Mouse (Mus musculus) cerebellum, postnatal 10 days (tissue): Measurements from ENCODE around the gene Ppme1.

ENCODE experiments used
- DNase-seq, 2 experiments: peaks; one replicate each; pipeline ENCODE4 v3.0.0; 2021; ENCODE audit warnings: mixed read lengths in 2 of 2

Ppme1 gene

DNA sequence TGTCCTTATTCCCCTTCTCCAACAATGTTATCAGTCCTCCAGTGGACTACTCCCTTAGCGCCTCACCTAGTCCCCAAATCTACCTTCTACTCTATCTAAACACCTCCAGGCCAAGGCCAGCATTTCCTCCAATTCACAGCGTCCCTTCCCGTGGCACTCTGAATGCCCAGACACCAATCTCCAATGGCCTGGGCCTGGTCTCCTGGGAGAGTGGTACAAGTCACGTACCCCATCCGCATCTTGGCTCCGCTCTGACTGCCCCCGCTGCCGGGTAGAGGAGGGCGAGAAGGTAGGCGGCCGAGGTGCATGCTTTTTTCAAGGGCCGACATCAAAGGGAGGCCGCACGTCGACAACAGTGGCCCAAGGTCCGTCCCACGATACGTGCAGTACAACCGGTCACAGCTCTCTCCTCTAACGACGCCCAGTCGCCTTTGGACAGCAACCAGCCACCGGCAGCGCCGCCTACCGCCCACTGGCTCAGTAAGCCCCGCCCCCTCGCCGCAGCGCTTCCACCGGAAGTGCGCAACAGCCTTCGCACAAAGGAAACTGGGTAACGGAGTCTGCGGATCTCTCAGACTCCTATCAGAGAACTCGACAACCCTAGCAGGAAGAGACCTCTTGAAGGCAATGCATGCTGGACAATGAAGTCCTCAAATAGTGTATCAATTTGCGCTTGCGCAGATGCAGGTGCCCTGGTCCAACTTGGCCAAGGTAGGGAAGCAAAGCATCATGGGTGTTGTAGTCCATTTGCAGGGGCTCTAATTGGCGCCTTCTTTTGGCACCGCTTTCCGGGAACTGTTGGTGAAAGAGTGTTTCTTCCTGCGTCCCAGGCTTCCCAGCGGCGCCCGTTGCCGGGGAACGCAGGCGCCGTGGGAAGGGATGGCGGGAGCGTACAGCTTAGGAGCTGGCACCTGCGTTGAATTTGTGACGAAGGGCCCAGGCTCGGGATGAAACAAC is at the start of gene Ppme1, which contains the start of gene C2cd3:
Ppme1 (minus strand) TSS at position 813 of the 957 bp plus-strand sequence.
C2cd3 (plus strand) TSS at position 739 of the 957 bp plus-strand sequence.
- peak; percentile 99 for DNase-seq

DNA sequence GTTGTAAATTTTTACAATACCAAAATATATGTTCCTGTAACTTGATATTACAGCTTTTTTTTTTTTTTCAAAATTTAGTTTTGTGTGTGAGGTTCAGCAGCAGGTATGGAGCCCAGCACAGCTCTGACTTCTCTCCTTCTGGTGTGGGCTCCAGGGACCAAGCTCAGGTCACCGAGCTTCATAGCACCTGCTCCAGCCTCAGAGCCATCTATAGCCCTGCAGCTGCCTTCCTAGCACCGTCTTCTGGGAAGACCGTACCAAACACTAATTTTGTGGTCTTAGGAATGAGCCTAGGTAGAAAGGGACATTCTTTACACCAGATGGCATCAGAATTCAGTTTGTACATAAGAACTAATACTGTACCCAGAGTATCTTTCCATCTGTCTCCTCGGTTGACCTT is 36.6 kb upstream of the Ppme1 start:
- no peak for DNase-seq

DNA sequence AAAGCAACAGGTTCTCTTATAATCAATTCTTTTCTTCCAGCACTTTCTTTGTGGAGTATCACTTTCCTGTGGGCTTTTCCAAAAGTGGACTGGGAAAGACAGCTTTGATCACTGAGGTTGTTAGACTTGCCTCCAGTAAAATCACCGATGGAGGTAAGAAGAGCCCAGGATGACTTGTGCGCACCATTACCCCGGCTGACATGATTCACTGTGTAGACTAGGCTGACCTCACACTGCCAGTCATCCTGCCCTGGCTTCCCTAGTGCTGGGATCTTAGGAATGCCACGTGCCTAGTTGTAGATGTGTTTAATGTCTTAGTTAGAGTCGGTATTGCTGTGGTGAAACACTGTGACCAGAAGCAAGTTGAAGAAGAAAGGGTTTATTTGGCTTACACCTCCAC is 35.6 kb upstream of the Ppme1 start:
- no peak for DNase-seq

DNA sequence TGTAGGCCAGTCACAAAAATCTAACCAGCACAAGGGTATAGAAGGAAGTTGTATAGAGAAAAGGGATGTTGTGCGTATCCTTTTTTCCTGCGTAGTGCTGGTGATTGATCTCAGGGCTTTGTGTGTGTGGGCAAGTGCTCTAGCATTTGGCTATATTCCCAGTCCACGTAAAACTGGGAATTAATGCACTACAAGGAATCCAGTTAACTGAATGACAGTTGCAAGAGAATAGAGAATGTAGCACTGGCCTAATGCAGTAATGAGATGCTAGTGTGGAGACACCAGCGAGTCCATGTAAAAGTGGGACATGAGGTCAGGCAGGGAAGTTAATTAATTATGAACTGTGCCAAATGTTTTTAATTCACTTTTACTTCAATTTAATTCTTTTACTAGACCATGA is 30.6 kb upstream of the Ppme1 start:
- no peak for DNase-seq

DNA sequence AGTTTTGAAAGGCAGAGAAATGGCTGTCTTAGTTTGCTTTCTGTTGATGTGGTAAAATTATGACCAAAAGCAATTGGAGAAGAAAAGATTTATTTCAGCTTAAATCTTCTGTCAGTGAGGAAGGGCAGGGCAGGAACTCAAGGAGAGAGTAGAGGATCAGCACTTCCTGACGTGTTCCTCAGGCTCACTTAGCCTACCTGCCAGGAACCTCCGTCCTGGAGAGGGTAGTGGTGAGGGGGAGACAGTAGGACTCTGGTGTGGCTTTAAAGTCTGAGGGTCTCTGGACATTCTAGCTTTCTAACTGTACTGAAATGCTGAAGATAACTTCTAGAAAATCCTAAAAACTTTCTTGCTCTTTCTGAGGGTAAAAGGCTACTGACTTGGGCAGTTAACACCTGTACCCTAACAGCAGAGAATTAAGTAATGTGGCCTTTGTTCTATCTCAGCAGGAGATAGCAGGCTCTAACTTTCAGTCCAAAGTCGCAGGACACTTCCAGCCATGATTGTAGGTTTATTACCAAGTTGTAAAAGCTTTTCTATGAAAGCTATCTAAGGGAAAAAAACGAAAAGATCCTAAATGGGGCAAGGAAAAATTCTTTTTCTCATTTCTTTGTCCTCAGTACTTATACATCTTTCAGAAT is 28.9 kb upstream of the Ppme1 start:
- DNase-seq, result no peak

DNA sequence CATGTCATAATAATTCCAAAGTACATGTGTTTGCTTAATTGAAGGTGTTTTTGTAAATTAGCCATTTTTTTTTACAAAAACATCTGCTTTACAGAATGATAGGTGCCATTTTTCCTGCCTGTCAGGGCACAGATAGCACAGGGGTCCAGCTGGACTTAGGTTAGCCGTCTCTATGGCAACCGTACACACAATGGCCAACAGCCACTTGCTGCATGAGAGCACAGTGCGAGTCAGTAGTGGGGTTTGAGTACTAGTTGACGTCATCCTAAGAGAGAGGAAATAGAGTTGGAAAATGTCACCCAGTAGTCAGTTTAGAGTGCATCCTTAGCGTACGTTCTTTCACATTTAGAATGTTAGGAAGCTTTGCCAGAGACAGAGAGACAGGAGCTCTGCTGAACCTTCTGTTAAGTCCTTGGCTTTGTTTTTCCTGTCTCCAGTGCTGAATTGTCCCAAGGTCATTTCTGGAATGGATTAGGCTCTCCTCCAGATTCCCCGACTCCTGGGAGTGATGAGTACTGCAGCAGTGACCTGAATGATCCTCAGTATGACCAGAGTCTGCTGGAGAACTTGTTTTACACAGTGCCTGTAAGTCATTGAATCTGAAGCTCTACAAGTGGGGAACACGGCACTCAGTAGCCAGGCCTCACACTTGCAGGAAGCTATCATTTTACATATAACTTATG is 27.3 kb upstream of the Ppme1 start:
- DNase-seq, result peak; percentile 4 to 6

DNA sequence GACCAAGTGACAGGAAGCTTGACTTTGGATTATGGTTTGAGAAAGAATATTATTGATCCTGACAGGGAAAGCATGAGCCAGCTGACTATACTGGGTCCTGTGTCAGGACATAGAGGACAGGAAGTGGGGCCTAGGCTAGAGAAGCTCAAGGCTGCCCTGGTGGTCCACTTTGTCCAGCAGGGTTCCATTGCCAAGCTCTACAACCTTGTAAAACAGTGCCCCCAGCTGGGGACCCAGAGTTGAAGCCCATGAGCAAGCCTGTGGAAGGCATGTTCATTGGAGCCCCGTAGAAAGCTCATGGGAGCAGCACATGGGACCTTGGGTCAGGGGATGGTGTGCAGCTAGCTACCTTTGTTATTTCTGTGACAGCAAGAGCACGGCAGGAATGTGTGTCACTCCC is 20.2 kb upstream of the Ppme1 start:
- DNase-seq, result peak; percentile 17 to 34

DNA sequence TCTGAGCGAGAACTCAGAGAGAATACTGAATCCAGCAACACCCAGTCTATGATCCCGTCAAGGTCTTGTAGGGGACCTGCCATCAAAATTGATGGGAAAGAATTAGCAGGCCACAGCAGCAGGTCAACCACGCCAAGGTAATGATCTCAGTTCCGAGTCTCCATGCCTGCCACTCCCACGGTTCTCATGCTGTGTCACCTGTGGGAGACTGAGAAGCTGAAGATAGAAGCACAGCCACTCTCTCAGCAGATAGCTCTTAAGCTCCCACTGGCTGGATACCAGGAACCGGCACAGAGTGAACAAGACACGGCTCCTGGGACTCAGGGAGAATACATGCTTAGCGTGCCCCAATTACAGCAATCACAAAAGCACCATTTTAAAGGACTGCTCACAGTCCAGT is 18.1 kb upstream of the Ppme1 start:
- no peak for DNase-seq

DNA sequence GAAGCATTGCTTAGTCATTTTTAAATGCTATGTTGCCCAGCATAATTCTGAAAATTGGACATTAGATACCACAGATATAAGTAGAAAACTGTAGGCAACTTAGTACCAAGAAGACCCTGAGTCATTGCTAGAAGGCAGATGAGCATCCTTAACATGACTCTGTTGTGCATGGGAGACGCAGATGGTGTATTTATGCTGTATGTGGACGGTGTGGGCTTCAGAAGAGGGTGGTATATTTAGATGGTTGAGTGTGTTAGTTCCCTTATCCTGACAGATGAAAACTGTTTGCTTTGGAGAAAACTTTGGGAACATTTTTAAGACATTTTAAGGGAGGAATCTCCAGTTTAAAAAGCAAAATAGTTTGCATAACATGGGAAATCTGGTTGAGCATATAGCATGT is 16.1 kb upstream of the Ppme1 start:
- no peak for DNase-seq

DNA sequence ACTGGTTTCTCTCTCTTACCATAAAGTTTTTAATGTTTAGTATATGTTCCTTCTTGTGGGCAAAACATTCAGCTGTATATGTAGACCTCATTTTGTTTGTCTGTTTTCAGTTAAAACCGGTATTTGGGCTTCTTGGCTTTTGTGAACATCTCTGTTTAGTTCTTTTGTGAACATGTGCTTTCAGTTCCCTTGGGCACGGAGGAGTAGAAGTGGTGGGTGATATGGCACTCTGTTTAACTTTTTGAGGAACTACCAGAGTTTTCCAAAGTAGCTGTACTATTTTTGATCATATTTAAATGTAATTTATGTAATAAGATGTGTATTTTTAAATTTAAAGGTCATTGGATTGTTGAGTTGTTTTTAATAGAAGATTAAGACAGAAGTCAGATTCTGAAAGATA is 11.1 kb upstream of the Ppme1 start:
- no peak for DNase-seq

DNA sequence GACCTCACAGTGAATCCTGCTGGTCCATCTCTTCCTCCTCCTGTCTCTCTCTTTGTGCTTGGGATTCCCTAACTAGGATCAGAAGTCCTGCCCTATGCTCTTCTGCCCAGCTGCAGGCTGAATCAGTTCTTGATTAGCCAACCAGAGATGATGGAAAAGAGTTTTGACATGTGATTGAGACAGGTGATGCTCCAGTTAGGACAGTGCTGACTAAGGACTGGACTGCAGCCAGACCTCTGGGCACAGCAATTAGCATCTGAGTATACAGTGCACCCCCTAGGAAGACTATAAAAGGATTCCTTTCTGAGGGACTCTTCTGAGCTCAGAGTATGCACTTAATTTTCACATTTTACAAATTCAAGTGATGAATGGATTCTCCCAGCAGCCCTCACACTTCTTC is 9.1 kb upstream of the Ppme1 start:
- DNase-seq, result no peak

DNA sequence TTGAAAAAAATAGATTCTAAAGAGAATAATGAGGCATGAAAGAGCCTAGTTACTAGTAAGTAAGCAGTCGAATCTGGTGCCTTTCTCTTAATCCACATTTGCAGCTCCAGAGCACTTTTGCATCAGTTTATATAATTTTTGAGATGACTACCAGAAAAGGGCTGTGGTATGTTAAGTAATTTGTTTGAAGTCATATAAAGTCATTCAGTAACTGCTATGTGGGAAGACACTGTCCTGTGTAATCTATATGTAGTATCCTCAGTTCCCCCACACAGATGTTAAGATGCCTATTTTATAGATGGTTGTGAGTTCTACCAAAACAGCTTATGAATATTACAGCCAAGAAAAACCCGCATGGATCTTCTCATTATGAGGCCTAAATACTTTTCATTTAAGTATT is 6.2 kb upstream of the Ppme1 start:
- DNase-seq, result no peak

DNA sequence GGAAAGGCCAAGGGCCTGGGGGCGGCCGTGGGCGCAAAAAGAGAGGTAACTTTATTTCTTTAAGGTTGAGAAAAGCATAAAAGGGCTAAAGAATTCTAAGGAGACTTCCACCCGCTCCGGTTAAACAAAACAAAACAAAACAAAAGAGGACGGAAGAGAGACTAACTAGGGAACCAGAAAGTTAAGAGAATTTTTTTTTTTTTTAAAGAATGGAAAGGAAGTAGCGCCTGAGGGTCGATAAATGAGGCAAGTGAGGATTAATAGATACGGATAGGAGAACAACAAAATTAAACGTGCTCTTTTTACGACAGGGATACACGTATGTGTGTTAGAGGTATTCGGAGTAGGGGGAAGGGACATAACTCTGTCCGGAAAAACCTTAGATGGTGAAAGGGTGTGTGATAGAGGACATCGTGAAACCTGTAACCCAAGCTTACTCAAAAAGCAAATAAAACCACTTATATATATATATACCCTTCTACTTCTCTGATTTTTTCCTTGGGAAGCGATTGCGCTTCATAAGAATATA is 409 bp upstream of the Ppme1 start:
- no peak for DNase-seq

DNA sequence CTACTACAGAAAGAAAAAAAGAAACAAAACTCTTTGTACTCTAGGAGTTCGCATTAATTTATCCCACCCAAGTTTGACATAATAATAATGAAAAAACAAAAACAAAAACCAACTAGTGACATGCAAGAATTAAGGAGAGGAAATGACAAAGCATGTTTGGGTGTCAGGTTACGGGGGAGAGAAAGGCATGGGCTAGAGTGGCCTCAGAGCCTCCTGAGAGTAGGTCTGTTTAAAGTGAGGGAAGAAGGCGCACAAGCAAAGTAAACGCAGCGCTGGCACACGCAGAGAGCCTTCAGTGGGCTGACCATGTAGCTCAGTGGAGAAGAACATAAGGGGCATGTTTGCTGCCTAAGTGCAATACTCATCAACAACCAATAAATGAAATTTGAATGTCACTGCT is 7.2 kb downstream of the Ppme1 start:
- DNase-seq, result no peak

DNA sequence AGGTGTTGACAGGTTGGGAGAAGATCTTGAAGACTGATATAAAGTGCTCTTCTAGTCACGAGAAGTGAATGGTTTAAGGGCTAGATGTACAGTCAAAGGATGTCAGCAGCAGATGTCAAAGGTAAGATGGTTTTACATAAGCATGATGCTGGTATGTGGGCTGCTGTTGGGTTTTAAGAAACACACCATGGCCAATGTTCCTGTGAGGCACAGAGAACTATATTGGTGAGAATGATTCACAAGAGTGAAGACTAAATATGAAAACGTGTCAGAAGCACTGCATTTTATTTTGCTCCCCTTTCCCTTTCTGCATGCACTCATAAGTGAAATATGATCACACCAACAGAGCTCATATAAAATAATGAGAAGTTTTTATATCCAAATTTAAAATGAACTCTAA is 8.9 kb downstream of the Ppme1 start:
- DNase-seq, result no peak

DNA sequence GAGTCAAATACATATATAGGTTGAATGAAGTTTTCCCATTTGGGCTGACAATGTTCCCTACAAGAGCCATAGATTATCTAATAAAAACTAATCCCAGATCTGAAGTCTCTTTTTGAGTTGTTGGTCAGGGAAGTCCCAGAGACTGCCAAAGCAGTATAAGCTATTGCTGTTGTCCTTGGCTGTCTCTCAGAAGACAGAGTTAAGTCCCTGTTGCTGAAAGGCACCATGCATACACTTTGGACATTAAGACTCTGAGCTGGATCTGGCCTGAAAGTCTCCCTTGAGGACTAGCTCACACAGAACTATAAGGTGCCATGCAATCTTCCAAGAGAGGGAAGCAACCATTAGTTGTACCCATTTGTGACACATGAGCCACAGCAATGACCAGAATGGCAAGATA is 14.3 kb downstream of the Ppme1 start:
- DNase-seq, result no peak

DNA sequence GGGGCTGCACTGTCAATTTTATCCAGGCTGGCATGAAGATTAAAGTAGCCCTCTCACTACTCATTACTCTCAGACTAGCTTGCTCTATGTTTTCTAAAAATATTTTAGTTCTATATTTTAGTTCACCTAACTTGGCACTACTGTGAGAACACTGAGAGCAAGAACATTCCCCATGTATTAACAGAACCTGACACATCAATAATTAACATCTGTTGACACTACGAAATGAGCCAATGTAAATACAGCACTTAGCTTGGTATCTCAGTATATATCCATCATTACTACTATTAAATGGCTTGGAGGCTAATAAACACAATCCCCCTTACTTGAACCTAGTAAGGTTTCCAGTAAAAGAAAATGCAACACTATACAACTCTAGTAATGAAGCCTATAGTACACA is 15.3 kb downstream of the Ppme1 start:
- no peak for DNase-seq

DNA sequence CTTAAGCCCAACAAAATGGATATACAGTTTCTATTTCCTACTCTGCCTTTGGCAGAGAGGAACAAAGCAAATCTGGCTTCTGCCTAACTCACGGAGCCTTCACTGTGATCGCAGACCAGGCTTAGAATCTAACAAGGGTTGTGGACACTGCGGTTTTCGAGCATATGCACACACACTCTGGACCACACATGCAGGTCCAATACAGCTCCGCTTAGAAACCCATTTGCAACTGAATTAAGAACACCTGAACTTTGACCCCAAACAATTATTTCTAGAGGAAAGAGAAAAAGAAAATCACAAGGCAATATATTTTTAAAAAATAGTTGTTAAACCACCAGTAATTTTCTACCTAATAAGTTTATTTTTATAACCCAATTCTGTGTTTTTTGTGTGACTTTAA is 15.8 kb downstream of the Ppme1 start:
- no peak for DNase-seq

DNA sequence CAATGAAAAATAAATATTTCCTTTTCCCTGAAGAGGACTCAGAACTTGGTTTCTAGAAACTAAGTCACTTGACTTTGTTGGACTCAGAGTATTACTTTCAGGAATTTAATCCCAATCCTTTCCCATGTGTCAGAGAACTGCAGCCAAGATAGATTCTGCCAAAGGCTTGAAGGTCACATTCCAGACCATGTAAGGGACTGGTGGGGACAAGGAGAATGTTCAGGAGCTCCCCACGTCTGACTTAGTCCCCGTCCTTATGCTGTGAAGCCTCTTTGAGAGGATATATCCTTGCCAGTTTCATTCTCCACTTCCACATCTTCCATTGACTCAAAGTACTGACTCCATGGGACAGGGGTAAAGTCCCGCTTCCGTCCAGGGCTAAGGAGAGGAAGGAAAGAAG is 17.1 kb downstream of the Ppme1 start:
- DNase-seq, result no peak

DNA sequence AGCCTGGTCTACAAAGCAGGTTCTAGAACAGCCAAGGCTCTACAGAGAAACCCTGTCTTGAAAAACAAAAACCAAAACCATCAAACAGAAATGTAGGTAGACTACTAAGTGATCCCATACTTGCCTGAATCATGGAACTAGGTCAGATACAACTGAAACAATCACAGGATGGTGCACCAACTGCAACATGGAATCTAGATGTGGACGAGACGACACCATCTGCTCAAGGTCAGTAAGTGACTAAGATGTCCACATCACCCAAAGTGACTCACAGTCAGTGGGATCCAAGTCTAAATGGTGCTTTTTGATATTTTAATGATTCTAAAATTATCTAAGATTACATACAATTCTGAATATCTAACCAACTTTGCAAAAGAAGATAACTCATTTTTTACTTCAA is 36.2 kb downstream of the Ppme1 start:
- no peak for DNase-seq

DNA sequence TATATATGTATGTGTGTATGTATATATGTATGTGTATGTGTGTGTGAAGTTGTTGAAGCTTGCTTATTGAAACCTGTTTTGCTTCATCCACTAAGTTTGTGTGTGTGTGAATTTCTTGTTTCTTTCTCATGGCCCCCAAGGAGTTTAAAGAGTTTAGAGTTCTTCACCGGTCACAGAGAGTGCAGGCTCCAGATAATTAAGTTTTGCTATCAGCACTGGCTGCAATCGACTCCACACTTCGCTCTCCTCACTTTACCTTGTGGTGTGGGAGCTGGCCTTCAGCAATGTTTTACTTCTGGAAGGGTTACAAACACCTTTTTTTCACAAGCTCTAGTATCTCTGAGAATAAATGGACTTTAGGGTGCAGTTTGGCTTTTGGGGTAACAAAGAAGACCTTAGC is 40.8 kb downstream of the Ppme1 start:
- no peak for DNase-seq

DNA sequence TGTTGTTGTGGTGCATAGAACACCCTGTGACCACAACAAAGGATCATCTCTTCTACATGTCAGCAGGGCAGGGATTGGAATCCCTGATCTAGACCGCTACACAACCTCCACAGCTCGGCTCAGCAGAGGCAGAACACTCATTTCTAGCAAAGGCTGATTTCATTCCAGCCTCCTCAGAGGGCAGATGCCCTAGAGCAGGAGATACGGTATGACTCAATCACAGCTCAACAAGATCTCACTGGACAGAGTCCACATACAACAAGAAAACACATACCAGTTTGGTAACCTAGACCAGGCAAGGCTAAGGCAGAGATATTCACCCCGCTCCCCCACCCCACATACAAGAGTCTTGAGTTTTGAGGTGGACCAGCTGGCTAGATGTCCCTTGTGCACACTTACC is 43.5 kb downstream of the Ppme1 start:
- no peak for DNase-seq

DNA sequence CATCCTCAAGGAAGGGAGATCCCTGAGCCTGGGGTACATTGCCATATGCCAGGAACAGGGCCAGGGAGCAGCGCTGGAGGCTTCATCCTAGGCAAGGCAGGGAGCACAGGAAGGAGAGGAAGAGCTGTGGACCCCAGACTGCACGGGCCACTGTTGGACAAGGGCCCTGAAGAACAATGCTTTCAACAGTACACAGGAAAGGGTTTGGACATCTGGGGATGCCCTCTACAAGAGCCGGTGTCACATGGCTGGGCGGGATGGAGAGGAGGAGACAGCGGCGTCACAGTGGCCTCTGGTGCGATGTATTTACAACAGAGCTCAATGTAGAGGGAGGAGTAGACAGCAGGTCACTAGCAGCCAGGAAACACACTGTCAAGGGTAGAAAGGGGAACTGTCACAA is 44.6 kb downstream of the Ppme1 start:
- no peak for DNase-seq

DNA sequence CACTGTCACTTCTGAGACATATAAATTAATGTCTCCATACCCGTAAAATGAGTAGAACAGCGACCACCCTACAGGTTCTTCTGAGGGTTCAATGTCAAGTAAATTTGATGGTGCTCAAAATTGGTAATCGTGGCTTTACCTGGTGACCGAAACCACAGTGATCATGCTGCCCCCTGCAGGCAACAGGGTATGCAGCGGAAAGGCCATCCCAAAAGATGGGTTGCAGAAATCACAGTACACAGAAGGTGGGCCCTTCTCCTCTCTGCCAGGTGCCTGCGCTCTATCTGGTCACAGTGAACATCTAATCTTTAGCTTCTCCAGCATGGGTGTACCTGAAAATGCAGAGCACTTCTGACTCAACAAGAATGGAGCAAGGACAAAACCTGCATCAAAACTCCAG is 46.6 kb downstream of the Ppme1 start:
- peak; percentile 79 to 86 for DNase-seq
